14 mouse cellular contexts compared by ENCODE assay signal in genomic region chr9:115045087-115045800, GRCm38 (mm10).
DNase-seq lines count a peak whose midpoint lies in the region; ATAC-seq and TF ChIP-seq lines count a peak whose summit lies in the region.
"Had no signal": no experiment of that assay in that cellular context is flagged by ENCODE, and none has a peak within 500 bp of the region (broad histone marks: within the 10 kb centered on the region; RNA-seq: fewer than 3 reads in every experiment).

No protein-coding gene starts in this region.

- DNase-seq in hindbrain, embryonic 10.5 days (ENCODE audit: low spot score): no peak
- DNase-seq in midbrain, embryonic 11.5 days (ENCODE audit: low spot score, missing footprints): no peak
- peak; percentile 69 for DNase-seq in cerebellum, adult 9-11 months
- no peak for DNase-seq in natural killer cell, adult 2 months (ENCODE audit: low spot score in 2 of 2)
- DNase-seq: lung, embryonic 14.5 days; thymus, adult 2 months had no signal

- H3K4me3 ChIP-seq in hindbrain, embryonic 10.5 days: no peak overlapping the region
- H3K4me3 ChIP-seq in hindbrain, embryonic 12.5 days: no peak overlapping the region
- no peak overlapping the region for H3K4me3 ChIP-seq in midbrain, embryonic 15.5 days
- H3K4me3 ChIP-seq in midbrain, embryonic 11.5 days (ENCODE audit: low read depth, low read length): no peak overlapping the region
- no peak overlapping the region for H3K4me3 ChIP-seq in myocyte
- no peak overlapping the region for H3K4me3 ChIP-seq in liver, embryonic 12.5 days
- H3K4me3 ChIP-seq: heart, embryonic 13.5 days; limb, embryonic 13.5 days; midbrain, embryonic 12.5 days had no signal

- H3K27ac ChIP-seq in hindbrain, embryonic 10.5 days: peak overlapping the region; percentile 50; the same call in 1 of the 2 replicates
- H3K27ac ChIP-seq in hindbrain, embryonic 12.5 days: no peak overlapping the region
- H3K27ac ChIP-seq in midbrain, embryonic 15.5 days: no peak overlapping the region
- H3K27ac ChIP-seq in midbrain, embryonic 11.5 days (ENCODE audit: low read depth, low read length): no peak overlapping the region
- no peak overlapping the region for H3K27ac ChIP-seq in liver, embryonic 12.5 days
- H3K27ac ChIP-seq: heart, embryonic 13.5 days; limb, embryonic 13.5 days; midbrain, embryonic 12.5 days had no signal

- H3K9ac ChIP-seq in hindbrain, embryonic 12.5 days: no peak overlapping the region
- no peak overlapping the region for H3K9ac ChIP-seq in midbrain, embryonic 15.5 days
- no peak overlapping the region for H3K9ac ChIP-seq in midbrain, embryonic 11.5 days (ENCODE audit: low read length)
- no peak overlapping the region for H3K9ac ChIP-seq in liver, embryonic 12.5 days
- H3K9ac ChIP-seq: heart, embryonic 13.5 days; limb, embryonic 13.5 days; lung, embryonic 14.5 days; midbrain, embryonic 12.5 days had no signal

- H3K4me2 ChIP-seq in hindbrain, embryonic 12.5 days (replicated peaks): no peak overlapping the region
- H3K4me2 ChIP-seq in midbrain, embryonic 15.5 days: no peak overlapping the region
- no peak overlapping the region for H3K4me2 ChIP-seq in midbrain, embryonic 11.5 days
- no peak overlapping the region for H3K4me2 ChIP-seq in myocyte (ENCODE audit: low read depth)
- no peak overlapping the region for H3K4me2 ChIP-seq in liver, embryonic 12.5 days
- H3K4me2 ChIP-seq: heart, embryonic 13.5 days; limb, embryonic 13.5 days; lung, embryonic 14.5 days; midbrain, embryonic 12.5 days had no signal

- H3K36me3 ChIP-seq in hindbrain, embryonic 10.5 days: no peaks in the 10 kb centered on the region
- no peaks in the 10 kb centered on the region for H3K36me3 ChIP-seq in hindbrain, embryonic 12.5 days
- H3K36me3 ChIP-seq in midbrain, embryonic 15.5 days (replicated peaks): no peaks in the 10 kb centered on the region
- H3K36me3 ChIP-seq in midbrain, embryonic 11.5 days (ENCODE audit: control insufficient read depth, insufficient read depth, low read length): no peaks in the 10 kb centered on the region
- no peaks in the 10 kb centered on the region for H3K36me3 ChIP-seq in myocyte (ENCODE audit: control insufficient read depth, insufficient read depth)
- H3K36me3 ChIP-seq in liver, embryonic 12.5 days: no peaks in the 10 kb centered on the region
- H3K36me3 ChIP-seq: heart, embryonic 13.5 days; limb, embryonic 13.5 days; midbrain, embryonic 12.5 days had no signal

- TF ChIP-seq POLR2A in myocyte (IDR thresholded peaks at IDR 0.05; ENCODE audit: insufficient read length, low read depth): no peak

- peaks cover 34% of the 10 kb centered on the region for H3K4me1 ChIP-seq in hindbrain, embryonic 10.5 days (replicated peaks)
- peaks cover 14% of the 10 kb centered on the region; the same call in 1 of the 2 replicates for H3K4me1 ChIP-seq in hindbrain, embryonic 12.5 days
- peaks cover 5% of the 10 kb centered on the region; the same call in 1 of the 2 replicates for H3K4me1 ChIP-seq in midbrain, embryonic 15.5 days
- peaks cover 7% of the 10 kb centered on the region for H3K4me1 ChIP-seq in midbrain, embryonic 11.5 days (ENCODE audit: control insufficient read depth, insufficient read depth, low read length)
- H3K4me1 ChIP-seq in liver, embryonic 12.5 days: peaks cover 14% of the 10 kb centered on the region

- no peaks in the 10 kb centered on the region for H3K79me2 ChIP-seq in myocyte (ENCODE audit: control insufficient read depth, insufficient read depth)

- no peaks in the 10 kb centered on the region for H3K27me3 ChIP-seq in hindbrain, embryonic 10.5 days (ENCODE audit: insufficient read depth, poor library complexity, severe bottlenecking)
- no peaks in the 10 kb centered on the region for H3K27me3 ChIP-seq in hindbrain, embryonic 12.5 days
- H3K27me3 ChIP-seq in midbrain, embryonic 15.5 days (replicated peaks): no peaks in the 10 kb centered on the region
- no peaks in the 10 kb centered on the region for H3K27me3 ChIP-seq in midbrain, embryonic 11.5 days (ENCODE audit: control insufficient read depth, insufficient read depth, low read length)
- H3K27me3 ChIP-seq in myocyte (ENCODE audit: control insufficient read depth, insufficient read depth, insufficient read length): no peaks in the 10 kb centered on the region
- H3K27me3 ChIP-seq in liver, embryonic 12.5 days (replicated peaks): no peaks in the 10 kb centered on the region
- H3K27me3 ChIP-seq: heart, embryonic 13.5 days; limb, embryonic 13.5 days; midbrain, embryonic 12.5 days had no signal

- WGBS in hindbrain, embryonic 10.5 days: 74% methylated on average over 16 of the region's 16 CpGs
- WGBS in hindbrain, embryonic 12.5 days: 73% methylated on average over 16 of the region's 16 CpGs
- 66% methylated on average over 16 of the region's 16 CpGs for WGBS in midbrain, embryonic 15.5 days
- 71% methylated on average over 16 of the region's 16 CpGs for WGBS in midbrain, embryonic 11.5 days
- 57% methylated on average over 16 of the region's 16 CpGs for WGBS in liver, embryonic 12.5 days (ENCODE audit: insufficient replicate concordance)

- no peak for ATAC-seq in hindbrain, embryonic 12.5 days (ENCODE audit: low FRiP score)
- 0 out of 2 replicates have a peak, but pooled peaks have one; percentile 30 for ATAC-seq in midbrain, embryonic 15.5 days (replicated peaks)
- no peak; the same call in 1 of the 2 replicates for ATAC-seq in midbrain, embryonic 11.5 days (ENCODE audit: low FRiP score)
- ATAC-seq in liver, embryonic 12.5 days: no peak
- ATAC-seq: inflammation-experienced regulatory T-cells, adult 6 months had no signal

- H3ac ChIP-seq in myocyte (ENCODE audit: control insufficient read depth, insufficient read length): no peak overlapping the region

- no peaks in the 10 kb centered on the region for H3K9me3 ChIP-seq in hindbrain, embryonic 10.5 days
- no peaks in the 10 kb centered on the region for H3K9me3 ChIP-seq in hindbrain, embryonic 12.5 days (replicated peaks)
- H3K9me3 ChIP-seq in midbrain, embryonic 15.5 days: no peaks in the 10 kb centered on the region
- no peaks in the 10 kb centered on the region for H3K9me3 ChIP-seq in midbrain, embryonic 11.5 days (ENCODE audit: control insufficient read depth, low read length)
- no peaks in the 10 kb centered on the region for H3K9me3 ChIP-seq in liver, embryonic 12.5 days (replicated peaks)
- H3K9me3 ChIP-seq: limb, embryonic 13.5 days; midbrain, embryonic 12.5 days had no signal

TF ChIP-seq in myocyte, 11 proteins besides CTCF, POLR2A, EP300 and RAD21:
- TF ChIP-seq MYOG (IDR thresholded peaks at IDR 0.05; ENCODE audit: control insufficient read depth in 1 of 3, insufficient read depth in 1 of 3, insufficient read length in 2 of 3, low read depth in 2 of 3) (peak in 2 of 3 experiments; percentile 19 to 50), SRF (IDR thresholded peaks at IDR 0.05; ENCODE audit: control insufficient read depth, insufficient read length, low read depth) (no peak), MYOD1 (IDR thresholded peaks at IDR 0.05; ENCODE audit: control insufficient read depth in 1 of 3, insufficient read length in 2 of 3, low read depth in 2 of 3) (peak in 2 of 3 experiments; percentile 7 to 75), USF1 (IDR thresholded peaks at IDR 0.05; ENCODE audit: low read depth) (no peak), MAX (IDR thresholded peaks at IDR 0.05; ENCODE audit: low read depth) (no peak), E2F4 (IDR thresholded peaks at IDR 0.05; ENCODE audit: insufficient read depth) (no peak)
